Mouse (Mus musculus) lung, adult 18-20 months (tissue): Measurements from ENCODE around the gene Pon2.
A peak's percentile ranks its signal among the peaks of the same experiment; 100 is the strongest.
"Not testable (repeated sequence)": the region's sequence is repeated elsewhere in the genome, so short reads cannot be mapped to it uniquely, and the experiment has no call there.

Source experiments
- DNase-seq, 2 experiments: peaks; one replicate each; pipeline ENCODE4 v3.0.0; 2022; ENCODE audit warnings: mixed read lengths in 2 of 2

Gene Pon2

DNA sequence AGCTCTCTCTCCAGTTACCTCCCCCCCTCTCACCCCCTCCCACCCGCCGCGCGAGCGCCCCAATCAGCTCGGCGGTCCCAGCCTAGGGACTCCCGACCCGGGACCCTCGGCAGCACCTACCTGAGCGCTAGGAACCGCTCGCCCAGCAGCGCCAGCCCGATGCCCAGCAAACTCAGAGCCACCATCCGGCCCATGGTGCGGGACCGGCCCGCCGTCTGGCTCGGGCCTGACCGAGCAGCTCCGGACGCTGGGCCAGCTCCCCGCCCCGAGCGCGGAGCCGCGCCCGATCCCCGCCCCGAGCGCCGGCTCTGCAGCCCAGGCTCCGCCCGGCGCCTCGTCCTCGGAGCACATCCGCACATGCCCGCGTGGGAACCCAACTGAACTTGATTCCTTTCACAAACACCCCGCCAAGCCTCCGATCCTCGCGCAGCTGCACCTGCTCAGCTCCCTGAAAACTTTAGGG lies at the start of gene Pon2:
Pon2 (minus strand) TSS at position 364 of the 463 bp plus-strand sequence.
- DNase-seq = peak; percentile 85 to 91

DNA sequence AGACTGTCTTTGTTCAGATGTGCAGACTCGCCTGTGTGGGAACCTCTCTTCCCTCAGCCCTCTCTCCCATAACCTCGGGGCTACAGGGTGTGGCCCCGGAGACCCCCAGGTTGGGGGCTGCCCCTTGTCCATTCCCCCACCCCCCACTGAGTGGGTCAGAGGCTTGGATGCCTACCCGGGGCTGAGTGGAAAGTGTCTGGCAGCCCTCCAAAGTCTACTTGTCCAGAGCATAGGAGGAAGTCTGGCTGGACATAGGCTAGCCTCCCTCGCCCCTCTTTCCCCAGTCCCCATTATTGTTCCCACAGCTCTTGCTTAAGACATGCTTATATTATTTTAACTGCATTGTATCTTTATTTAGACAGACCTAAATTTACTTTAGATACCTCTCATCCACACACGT lies 46.0 kb upstream of the Pon2 start:
- peak in 1 of 2 experiments; percentile 6 for DNase-seq

DNA sequence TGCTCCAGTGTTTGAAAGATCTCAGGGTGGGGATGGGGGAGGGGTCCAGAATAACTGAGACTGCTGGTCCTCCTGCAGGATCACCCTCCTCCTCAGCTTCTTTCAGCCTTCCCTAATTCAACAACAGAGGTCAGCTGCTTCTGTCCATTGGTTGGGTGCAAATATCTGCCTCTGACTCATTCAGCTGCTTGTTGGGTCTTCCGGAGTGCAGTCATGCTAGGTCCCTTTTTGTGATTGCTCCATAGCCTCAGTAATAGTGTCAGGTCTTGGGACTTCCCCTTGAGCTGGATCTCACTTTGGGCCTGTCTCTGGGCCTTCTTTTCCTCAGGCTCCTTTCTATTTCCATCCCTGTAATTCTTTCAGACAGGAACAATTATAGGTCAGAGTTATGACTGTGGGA lies 41.0 kb upstream of the Pon2 start:
- DNase-seq = not testable (repeated sequence)

DNA sequence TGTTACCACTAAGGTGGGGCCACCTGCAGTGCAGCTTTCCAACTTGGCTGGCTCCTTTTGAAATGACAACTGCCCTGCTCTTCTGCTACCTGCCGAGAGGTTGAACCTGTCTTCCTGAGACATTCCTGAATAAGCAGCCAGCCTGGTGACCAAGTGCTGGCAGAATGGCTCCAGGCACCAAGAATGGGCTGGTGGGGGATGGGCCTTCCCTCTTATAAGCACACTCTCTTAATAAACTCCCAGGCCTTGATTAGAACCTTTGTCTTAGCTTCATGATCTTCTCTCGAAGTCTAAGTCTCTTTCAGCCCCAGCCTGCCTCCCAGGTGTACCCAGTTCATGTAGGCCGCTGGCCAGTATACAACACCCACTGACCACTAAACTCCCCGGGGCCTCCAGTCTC lies 40.5 kb upstream of the Pon2 start:
- not testable (repeated sequence) for DNase-seq

DNA sequence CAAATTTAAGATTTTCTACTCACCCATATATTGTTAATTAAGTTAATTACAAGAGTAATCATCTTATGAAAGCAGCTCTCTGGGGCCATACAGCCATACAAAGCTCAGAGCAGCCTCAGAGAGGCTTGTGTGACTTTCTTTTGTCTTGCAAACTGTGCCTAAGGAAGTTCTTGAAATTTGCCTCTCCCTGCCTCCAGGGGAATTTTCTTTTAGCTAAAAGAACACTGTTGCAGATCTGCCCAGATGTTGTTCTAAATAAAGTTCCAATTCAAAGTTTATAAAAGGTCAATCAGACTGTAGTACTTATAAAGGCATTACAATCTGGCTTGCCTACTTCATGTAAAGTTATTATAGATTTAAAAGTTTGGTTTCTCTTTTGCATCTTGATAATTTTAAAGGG lies 37.8 kb upstream of the Pon2 start:
- not testable (repeated sequence) for DNase-seq

DNA sequence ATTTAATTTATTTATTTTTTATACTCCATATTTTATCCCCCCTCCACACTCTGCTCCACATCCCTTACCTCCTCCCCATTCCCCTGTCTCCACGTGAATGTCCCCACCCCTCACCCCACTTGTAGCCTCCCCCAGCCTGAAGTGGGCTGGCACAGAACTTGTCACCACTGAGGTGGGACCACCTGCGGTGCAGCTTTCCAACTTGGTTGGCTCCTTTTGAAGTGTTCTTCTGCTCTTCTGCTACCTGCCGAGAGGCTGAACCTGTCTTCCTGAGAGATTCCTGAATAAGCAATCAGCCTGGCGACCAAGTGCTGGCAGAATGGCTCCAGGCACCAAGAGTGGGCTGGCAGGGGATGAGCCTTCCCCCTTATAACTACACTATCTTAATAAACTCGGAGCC lies 35.8 kb upstream of the Pon2 start:
- DNase-seq = no peak

DNA sequence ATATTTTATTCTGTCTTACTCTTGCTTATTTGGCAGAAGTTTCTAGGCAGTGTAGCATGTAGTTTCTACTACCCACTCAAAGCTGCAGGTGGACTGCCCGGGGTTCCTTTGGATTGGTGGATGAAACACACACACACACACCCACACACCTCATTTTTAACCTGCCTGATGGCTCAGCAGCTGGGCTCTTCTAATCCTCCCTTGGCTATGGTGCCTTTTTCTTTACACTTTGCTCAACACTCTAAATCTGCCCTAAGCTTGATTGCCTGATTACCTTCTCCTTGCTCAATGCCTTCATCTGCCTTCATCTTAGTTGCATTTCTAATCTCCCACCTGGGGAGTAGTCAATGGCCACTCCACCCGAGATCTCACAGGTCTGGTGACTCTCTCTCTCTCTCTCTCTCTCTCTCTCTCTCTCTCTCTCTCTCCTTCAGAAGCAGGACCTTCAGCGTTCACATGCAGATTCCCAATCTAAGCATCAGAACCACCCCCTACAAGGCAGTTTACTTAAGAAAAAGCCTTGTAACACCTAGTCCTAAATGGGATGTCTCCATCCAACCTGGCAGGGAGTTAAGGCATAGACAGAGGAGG lies 34.4 kb upstream of the Pon2 start:
- no peak for DNase-seq

DNA sequence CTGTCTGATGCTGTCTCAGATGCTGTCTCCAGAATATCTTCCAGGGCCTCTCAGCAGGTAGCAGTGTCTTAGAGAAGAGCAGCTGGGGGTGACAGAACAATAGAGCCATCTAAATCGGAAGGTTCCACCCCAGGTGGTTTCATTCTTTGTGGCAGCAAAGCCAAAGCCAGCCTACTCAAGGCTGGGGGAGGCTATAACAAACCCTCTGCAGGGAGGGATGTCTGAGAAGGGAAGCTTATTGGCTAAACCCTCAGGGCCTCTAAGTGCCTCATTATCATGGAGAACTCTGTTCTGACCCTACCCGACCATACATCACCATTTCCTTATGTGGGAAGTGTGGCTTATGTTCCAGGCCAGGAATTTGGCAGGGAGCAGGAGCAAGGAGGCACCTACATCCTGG lies 26.9 kb upstream of the Pon2 start:
- DNase-seq = no peak

DNA sequence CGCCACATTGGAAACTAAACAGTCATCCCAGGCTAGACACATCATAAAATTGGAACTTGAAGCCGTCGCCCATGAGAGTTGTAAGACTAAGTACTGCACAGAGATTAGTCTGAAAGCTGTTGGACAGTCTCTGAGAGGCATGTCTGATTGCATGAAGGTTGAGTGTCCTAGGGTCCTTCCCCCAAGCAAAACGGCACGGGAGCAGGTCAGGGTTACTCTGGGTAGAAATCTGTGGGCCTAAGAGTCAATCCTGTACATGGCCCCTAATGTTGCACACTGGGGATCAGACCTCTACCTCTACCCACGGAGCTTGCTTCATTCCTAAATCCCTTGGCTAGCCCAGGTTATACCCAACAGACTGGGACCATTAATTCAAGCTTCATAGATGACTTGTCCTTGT lies 25.8 kb upstream of the Pon2 start:
- not testable (repeated sequence) for DNase-seq

DNA sequence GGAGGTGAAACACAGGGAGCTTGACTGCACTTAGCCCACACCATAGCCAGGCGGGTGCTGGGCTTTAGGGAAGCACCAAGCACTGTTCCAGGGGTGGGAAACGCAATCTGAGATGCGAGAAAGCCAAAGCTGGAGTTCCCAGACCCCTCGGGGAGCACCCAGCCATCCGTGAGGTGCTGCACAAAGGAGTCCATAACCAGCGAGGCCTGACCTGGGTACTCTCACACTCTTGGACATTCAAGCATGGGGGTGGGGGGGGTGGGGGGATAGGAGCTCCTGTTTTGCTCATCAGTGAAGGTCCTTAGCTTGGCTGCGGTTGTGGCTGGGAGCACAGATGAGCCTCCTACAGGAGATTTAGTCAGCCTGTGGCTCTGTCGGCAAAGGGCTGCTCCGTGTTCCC lies 18.4 kb upstream of the Pon2 start:
- no peak for DNase-seq

DNA sequence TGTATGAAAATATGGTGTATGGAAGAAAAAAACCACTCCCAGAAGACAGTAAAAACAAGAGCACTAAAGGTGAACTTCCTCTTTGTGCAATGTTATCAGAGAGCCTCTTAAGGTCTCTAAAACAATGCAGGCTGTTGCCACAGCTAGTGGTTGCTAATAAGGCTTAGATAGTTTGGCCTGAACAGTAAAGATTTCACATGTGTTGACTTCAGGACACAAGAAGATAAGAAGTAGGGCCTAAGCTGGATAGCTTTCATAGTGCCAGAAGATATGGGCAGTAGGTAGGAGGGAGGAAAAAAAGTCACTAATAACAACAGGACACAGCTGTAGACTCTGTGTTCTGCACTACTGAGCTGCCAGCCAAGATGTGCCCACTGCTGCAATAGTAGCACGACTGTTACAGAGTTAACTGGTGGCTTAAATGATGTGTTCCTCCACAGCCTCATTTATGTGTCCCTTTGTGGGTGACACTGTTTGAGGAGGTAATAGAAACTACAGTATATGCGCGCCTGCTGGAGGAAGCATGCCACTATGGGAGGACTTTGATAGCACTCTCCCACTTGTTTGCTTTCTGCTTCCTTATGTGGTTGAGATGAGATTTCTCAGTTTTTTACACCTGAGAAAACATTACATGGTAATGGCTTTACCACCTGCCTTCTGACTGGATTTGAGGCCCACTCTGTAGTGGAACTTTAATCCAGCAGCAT lies 17.0 kb upstream of the Pon2 start:
- no peak for DNase-seq

DNA sequence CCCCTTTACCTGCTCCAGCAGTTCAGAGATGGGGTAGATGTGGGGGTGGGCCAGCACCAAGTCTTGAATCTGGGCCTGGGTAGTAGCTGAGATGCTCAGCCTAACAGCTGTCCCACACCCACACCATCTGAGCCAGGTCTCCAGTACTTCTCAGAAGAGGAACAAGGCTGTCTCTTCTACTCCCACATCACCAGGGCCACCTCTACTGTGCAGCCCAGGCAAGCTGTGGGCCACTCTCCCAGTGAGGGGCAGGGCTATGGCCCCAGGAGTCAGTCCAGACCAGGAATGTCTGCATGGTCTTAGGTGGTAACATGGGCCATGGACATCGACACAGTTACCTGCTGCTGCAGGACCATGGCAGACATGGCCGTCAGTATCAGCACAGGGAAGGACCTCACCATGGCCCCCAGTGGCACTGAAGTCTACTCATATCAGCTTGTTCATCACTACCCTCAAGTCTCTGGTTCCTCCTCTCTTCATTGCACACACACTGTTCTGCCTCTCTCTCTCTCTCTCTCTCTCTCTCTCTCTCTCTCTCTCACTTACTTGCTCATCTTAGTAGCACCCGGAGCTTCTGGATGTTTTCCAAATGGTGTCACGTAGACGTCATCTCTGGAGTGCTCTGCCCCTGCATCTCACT lies 15.8 kb upstream of the Pon2 start:
- DNase-seq = no peak

DNA sequence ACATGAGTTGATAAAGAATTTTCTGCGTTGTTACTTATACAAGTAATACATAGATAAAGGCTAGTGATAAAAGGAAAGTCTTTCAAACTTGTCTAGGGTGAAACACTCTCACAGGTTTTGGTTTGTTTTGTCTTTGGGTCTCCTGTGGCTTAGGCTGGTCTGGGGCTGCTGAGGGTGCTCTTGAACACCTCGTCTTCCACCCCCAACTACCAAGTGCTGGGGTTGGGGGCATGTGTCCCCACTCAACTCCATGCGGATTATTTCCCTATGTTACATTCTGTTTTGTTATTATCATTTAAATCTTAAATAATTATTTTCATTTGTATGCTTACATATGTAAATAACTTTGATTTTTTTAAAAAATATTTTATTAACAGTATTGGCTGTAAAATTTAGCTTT lies 12.2 kb upstream of the Pon2 start:
- DNase-seq = no peak

DNA sequence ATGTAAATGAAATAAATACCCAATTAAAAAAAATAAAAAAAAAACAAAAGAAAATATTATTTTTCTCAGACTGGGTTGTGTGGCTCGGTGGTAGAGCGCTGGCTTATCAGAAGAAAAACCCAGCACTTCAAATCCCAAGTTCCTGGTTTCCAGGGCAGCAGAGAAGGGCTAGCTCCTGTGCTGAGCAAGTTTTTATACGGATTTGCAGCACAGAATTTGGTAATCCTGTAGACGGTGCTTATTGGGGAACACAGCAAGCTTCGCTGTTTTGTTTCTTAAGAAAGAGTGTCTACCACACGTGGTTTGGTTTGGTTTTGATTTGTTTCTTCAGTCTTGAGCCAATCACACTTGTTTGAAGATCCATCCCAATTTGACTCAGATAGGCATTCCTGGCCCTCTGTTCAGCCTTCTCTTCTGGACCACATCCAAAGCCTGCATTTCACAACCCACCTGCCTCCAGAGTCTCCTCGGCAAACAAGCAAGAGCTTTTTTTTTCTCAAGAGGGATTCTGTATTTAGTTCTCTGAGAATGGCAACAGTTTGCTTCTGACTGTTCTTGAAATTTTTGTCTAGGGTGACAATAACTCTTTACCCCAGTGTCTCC lies 11.4 kb upstream of the Pon2 start:
- peak; percentile 54 to 74 for DNase-seq

DNA sequence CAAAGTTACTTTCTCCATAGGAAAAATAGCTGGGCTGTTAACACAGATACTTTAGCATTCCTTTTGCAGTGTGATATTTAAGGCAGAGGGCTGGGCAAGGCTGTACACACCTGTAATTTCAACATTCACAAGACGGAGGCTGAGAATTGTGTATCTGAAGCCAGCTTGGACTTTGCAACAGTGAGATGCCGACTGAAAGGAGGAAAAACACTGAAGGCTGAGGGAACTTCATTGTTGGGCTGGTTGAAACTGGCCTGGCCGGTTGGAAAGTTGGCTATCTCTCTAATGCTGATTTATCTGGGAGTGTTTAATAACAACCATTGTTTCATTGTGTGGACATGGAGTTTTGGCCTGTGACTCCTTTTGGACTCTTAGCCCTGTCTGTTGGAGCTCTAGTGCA lies 7.7 kb upstream of the Pon2 start:
- DNase-seq = no peak

DNA sequence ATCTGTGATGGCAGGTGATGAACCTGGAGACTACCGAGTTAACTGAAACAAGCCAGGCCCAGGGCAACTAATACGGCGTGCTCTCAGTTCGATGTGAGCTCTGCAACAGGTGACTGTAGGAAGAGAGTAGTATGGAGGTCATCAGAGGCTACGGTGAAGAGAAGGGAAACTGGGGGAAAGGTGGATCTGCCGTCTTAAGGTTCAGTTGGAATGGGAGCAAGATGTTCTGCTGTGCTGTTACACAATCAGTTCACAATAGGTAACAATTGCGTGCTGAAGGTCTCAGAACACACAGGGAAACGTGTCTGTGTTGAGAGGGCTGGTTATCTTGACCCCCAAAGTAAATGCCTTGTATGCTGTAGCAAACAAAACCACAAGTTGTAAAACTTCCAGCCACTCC lies 6.7 kb upstream of the Pon2 start:
- DNase-seq = no peak

DNA sequence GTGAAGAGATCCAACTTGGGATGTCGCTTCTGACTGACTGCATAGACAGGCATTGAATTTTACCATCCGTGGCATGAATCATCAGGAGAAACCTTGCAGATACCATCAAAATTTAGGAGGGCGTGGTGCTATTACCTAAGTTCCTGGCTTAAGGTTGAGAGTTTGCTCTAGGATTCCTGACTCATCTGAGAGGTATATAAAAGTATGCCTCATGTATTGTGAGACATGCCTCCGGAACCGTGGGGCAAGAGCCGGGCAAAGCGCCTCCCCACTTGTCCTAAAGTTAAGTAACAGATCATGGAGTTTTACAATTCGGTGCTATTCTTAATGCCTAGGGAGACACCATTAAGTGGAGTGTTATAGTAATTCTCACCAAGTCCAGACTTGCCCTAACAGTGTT lies 2.4 kb upstream of the Pon2 start:
- DNase-seq = no peak

DNA sequence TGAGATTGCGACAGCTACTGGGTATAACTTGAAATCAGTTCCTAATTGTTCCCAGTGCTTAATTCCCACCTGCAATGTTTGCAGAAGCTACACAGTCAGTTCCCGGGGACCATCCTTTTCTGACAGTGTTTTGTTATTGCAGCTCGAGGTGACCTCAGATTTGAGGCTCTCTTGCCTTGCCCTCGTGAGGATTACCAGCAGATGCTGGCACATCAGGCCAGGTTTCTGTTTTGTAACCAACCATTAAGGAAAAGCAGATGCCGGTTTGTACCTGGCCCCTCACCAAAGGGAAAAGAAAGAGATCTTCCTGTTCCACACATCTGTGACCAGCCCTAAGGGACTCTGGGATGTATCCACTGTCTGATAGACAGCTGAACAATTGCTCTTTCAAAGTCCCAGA lies 1.3 kb upstream of the Pon2 start:
- DNase-seq = no peak

DNA sequence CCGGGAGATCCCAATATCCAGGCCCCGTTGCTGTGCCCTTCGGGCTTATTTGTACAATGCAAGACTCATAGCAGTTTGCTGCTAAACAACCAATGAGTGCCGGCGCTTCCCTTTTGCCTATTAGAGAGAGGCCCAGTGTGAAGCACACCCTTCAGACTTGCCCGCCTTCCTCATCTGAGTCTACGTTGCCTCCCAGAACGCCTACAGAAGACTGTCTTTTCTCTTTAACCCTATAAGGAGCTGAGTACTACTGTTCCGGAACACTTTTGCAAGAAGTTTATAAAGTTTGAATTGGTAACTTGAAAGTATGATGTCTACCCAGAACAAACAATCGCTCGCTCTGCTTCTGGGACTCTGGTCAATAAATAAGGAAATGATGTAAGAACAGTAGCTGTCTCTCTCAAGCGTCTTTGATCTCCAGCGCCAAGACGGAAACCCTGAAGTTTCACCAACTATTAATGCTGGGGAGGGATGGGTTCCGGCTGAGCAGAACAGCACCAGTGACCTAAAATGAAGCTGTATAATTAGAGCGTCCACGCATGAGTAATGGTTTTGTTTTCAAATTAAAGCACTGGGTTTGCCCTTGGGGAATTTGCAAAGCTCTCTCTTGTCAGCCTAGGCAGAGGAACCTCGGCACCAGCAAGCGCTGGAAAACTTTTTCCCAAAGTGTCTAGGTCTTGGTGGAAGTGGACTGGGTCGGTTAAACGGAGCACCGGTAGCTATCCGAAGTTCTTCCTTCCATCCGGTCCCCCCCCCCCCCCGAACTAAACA lies 749 bp downstream of the Pon2 start:
- DNase-seq = peak; percentile 69 to 80

DNA sequence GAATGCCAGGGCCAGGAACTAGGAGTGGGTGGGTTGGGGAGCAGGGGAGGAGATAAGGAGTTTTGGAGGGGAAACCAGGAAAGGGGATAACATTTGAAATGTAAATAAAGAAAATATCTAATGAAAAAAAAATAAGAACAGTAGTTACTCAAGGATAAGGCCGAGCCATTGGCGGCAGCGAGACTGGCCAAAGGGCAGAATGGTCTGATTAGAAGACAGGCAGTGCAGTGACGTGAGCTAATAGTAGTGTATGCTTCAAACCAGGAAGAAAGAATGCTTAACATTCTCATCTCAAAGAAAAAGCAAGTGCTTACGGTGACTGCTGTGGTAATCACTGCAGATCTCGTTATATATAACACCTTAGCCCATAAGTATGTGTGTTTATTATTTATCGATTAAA lies 2.2 kb downstream of the Pon2 start:
- DNase-seq = no peak

DNA sequence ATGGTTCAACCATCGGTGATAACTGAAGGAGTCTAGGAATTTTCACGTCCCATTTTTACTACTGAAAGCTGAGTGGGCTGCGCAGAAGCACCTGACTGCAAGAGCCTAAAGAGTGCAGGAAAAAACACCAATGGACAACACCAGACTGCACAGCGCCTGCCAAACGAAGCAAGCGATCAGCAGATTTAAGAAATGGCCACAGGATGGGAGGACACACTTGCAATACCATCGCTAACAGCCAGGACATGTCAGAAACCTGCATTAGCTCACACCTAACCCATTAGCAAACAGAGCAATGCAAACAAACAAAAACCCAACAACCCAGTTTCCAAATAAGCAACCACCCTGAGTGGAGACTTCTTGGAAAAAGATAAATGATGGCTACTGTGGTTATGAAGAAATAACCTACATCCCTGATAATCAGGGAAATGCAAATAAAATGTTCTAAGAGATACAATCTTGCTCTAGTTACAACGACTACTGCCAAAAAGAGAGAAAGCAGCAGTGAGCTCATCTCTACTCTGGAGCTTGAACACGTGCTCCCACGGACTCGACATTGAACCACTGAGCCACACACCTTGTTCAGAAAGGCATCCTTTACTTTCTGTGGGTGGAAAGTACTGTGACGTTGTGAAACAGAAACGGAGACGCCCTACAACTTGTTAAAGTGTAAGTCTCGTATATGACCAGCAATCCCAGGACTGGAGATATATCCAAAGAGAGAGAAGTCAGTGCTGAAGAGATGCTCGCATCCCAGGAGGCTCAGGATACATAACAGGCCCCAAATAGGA lies 3.4 kb downstream of the Pon2 start:
- no peak for DNase-seq

DNA sequence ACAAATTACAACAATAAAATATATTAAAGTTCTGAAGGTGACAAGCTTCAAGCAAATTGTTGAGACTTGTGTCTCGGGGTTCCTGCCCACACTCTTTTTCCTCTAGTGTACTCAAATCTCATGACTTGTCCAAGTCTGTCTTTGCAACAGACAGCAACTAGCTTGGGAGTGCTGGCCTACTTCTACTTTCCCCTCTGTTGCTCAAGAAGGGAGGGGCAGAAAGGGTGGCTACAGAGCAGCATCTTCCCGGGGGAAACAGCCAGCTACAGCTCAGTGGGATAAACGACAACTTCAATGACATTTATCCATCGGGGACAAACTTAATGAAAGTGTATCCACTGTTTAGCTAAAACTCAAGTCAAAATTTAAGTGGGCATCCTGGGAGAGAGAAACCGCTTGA lies 5.4 kb downstream of the Pon2 start:
- DNase-seq = no peak
